Mouse (Mus musculus) neural tube, embryonic 14.5 days (tissue): ENCODE results near the gene Scrt2. TPM values are rescaled to one million over a fixed set of nuclear protein-coding genes. Genes with fewer than 3 reads are reported as not detected.
"Not testable (repeated sequence)": the region's sequence is repeated elsewhere in the genome, so short reads cannot be mapped to it uniquely, and the experiment has no call there.

Source experiments
- ATAC-seq: fragments of 200-750 bp; cut with Nextera tagmentation; 2 replicates; pipeline ENCODE4 v1.8.0; 2017; ENCODE audit warnings: low read depth, mild to moderate bottlenecking, moderate TSS enrichment, moderate library complexity
- H3K27ac ChIP-seq: fragments of 300-500 bp; sonication (generic); 2 replicates; pipeline ENCODE4 v1.5.1; 2014; ENCODE audit warnings: low read depth, mild to moderate bottlenecking, control low read depth, low read length, moderate library complexity, mixed read lengths
- H3K27me3 ChIP-seq: fragments of 300-500 bp; sonication (generic); 2 replicates; pipeline ENCODE4 v1.6.1; 2014; ENCODE audit warnings: low read length; ENCODE audit not compliant: control insufficient read depth, insufficient read depth
- H3K36me3 ChIP-seq: fragments of 300-500 bp; sonication (generic); 2 replicates; pipeline ENCODE4 v1.6.1; 2014; ENCODE audit warnings: low read length, mixed read lengths; ENCODE audit not compliant: control insufficient read depth, insufficient read depth
- H3K4me1 ChIP-seq: fragments of 300-500 bp; sonication (generic); 2 replicates; pipeline ENCODE4 v1.6.1; 2014; ENCODE audit warnings: low read length; ENCODE audit not compliant: control insufficient read depth, insufficient read depth
- H3K4me2 ChIP-seq: fragments of 300-500 bp; sonication (generic); 2 replicates; pipeline ENCODE4 v1.6.1; 2014; ENCODE audit warnings: mild to moderate bottlenecking, low read depth, low read length, control low read depth
- H3K4me3 ChIP-seq: fragments of 300-500 bp; sonication (generic); 2 replicates; pipeline ENCODE4 v1.5.1; 2014; ENCODE audit warnings: low read depth, low read length, control low read depth, mixed read lengths
- H3K9ac ChIP-seq: fragments of 300-500 bp; sonication (generic); replicated peaks from 2 replicates; pipeline ENCODE4 v1.6.1; 2014; ENCODE audit warnings: low read depth, mild to moderate bottlenecking, control low read depth, low read length, mixed read lengths
- H3K9me3 ChIP-seq: fragments of 300-500 bp; sonication (generic); 2 replicates; pipeline ENCODE4 v1.6.1; 2016; ENCODE audit warnings: low read length; ENCODE audit not compliant: control insufficient read depth
- WGBS: fragments of 180-500 bp; shearing (Covaris S2); extraction: QIAGEN DNeasy Blood & Tissue Kit; methylation state at CpG from one replicate; pipeline ENCODE4 v1.1.7; 2014; 5-methylcytosine and 5-hydroxymethylcytosine counted together
- polyA plus RNA-seq: library from polyadenylated mRNA; unstranded; fragments of >200 nt; fragmentation: Nextera tagmentation; extraction: Ambion mirVana; gene quantifications from 2 replicates; pipeline ENCODE4 v1.2.1, GENCODE M21; 2014

The Scrt2 gene
- polyA plus RNA-seq, 1 experiment from 2014 or later, result 15.7 TPM

DNA sequence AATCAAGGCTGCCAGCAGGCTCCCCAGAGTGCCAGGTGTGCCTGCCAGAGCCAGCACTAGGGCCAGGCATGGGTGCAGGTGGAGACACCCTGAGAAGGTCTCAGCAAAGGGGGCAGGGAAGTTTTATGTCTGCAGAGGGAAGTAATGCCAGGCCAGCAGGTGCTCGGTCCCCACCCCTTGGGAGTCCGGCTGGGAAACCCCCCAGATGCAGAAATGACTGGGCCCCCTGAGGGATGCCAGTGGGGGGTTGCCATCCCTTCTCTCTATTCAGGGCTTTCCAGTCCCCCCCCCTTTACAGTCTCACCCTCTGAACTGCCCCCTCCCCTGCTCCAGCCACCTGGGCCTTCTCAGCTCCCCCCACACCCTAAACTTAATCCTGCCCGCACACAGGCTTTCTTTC lies 29.3 kb upstream of the Scrt2 start:
- Histone ChIP-seq H3K9ac (no peak overlapping the region), H3K9me3 (no peaks in the 10 kb centered on the region)
- 39% methylated on average over 3 of the region's 3 CpGs for WGBS

GRCm38 (mm10) chr2:152055406-152055805 lies 25.9 kb upstream of the Scrt2 start:
- no peak for ATAC-seq
- Histone ChIP-seq H3K36me3 (no peaks in the 10 kb centered on the region), H3K27me3 (no peaks in the 10 kb centered on the region), H3K9me3 (no peaks in the 10 kb centered on the region), H3K27ac (no peak overlapping the region), H3K4me3 (no peak overlapping the region), H3K9ac (no peak overlapping the region), H3K4me1 (peaks cover 18% of the 10 kb centered on the region; the same call in 1 of the 2 replicates), H3K4me2 (no peak overlapping the region)
- 74% methylated on average over 1 of the region's 1 CpGs for WGBS

More for the DNA sequence above, 29.3 kb upstream of the Scrt2 start:
- Histone ChIP-seq H3K4me2 (no peak overlapping the region), H3K36me3 (no peaks in the 10 kb centered on the region), H3K27me3 (no peaks in the 10 kb centered on the region), H3K4me3 (no peak overlapping the region), H3K27ac (0 out of 2 replicates have a peak overlapping the region, but pooled peaks have one; percentile 48), H3K4me1 (peaks cover 50% of the 10 kb centered on the region)
- ATAC-seq, result no peak

GRCm38 (mm10) chr2:152056368-152057251 lies 24.7 kb upstream of the Scrt2 start:
- H3K36me3 ChIP-seq, result no peaks in the 10 kb centered on the region
- WGBS, result 47% methylated on average over 22 of the region's 22 CpGs
- H3K27me3 ChIP-seq, result no peaks in the 10 kb centered on the region
- no peak overlapping the region for H3K4me2 ChIP-seq
- no peak overlapping the region for H3K9ac ChIP-seq
- peak; percentile 19; the same call in 1 of the 2 replicates for ATAC-seq
- no peaks in the 10 kb centered on the region for H3K9me3 ChIP-seq
- 0 out of 2 replicates have a peak, but pooled peaks cover 8% of the 10 kb centered on the region for H3K4me1 ChIP-seq
- H3K27ac ChIP-seq, result no peak overlapping the region
- no peak overlapping the region for H3K4me3 ChIP-seq

- H3K4me2 ChIP-seq, result no peak overlapping the region
- no peak overlapping the region for H3K27ac ChIP-seq
- no peak for ATAC-seq
- no peaks in the 10 kb centered on the region for H3K9me3 ChIP-seq
- H3K4me3 ChIP-seq, result no peak overlapping the region
- H3K36me3 ChIP-seq, result no peaks in the 10 kb centered on the region
- H3K27me3 ChIP-seq, result no peaks in the 10 kb centered on the region
- no peak overlapping the region for H3K9ac ChIP-seq
- H3K4me1 ChIP-seq, result 0 out of 2 replicates have a peak, but pooled peaks cover 8% of the 10 kb centered on the region
- 69% methylated on average over 9 of the region's 9 CpGs for WGBS
Observed at GRCm38 (mm10) chr2:152057252-152057563, 24.1 kb upstream of the Scrt2 start.

GRCm38 (mm10) chr2:152062817-152063216 lies 18.5 kb upstream of the Scrt2 start:
- H3K9ac ChIP-seq, H3K27ac ChIP-seq, H3K4me2 ChIP-seq, H3K36me3 ChIP-seq, H3K4me3 ChIP-seq, H3K9me3 ChIP-seq, ATAC-seq, H3K4me1 ChIP-seq, H3K27me3 ChIP-seq: not testable (repeated sequence)
- 97% methylated on average over 3 of the region's 3 CpGs for WGBS

DNA sequence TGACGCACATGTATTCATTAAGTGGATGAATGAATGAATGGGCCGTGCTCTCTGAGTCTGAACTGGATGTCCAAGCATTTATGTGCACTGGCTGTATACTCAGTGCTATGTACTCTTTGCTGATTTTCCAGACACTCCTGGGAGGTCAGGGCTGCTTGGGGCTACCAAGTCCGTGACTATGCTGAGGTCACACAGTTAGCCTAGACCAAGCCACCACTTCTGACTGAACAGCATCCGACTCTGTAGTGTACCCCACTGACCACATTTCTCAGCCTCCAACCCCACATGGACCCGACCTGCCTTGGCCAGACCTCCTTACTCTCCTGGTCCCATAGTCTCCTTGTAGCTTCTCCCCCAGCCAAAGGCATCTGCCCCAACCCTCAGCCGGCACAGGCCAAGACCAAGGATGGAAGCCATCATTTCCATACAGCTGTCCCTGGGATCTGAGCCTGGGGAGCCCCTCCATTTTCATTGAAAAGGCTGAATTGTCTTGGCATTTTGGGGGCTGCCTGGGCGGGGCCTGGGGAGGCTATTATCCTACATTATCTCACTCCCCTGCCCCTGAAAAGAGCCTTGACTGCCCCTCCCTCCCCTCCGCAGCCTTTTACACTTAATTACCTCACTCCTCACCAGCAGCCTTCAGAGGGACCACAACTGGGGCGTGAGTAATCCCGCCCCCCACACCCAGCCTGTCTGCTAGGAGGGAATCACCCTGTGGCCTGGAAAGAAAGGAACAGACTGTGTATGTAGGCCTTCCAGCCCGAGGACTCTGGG lies 12.5 kb upstream of the Scrt2 start:
- Histone ChIP-seq H3K27ac (peak overlapping the region; percentile 52), H3K4me1 (peaks cover 4% of the 10 kb centered on the region; the same call in 1 of the 2 replicates), H3K27me3 (no peaks in the 10 kb centered on the region), H3K9ac (peak overlapping the region; percentile 42; the same call in 1 of the 2 replicates), H3K9me3 (no peaks in the 10 kb centered on the region), H3K4me2 (no peak overlapping the region), H3K36me3 (no peaks in the 10 kb centered on the region), H3K4me3 (no peak overlapping the region)
- 20% methylated on average over 11 of the region's 11 CpGs for WGBS
- ATAC-seq, result peak; percentile 82

GRCm38 (mm10) chr2:152069434-152069786 lies 11.9 kb upstream of the Scrt2 start:
- H3K4me2 ChIP-seq, result no peak overlapping the region
- H3K9ac ChIP-seq, result peak overlapping the region; percentile 42; the same call in 1 of the 2 replicates
- 0 out of 2 replicates have a peak, but pooled peaks have one; percentile 4 for ATAC-seq

GRCm38 (mm10) chr2:152069941-152070340 lies 11.4 kb upstream of the Scrt2 start:
- WGBS, result 43% methylated on average over 2 of the region's 2 CpGs
- H3K27ac ChIP-seq, result peak overlapping the region; percentile 52

More at GRCm38 (mm10) chr2:152069434-152069786, 11.9 kb upstream of the Scrt2 start:
- Histone ChIP-seq H3K27ac (peak overlapping the region; percentile 52), H3K36me3 (no peaks in the 10 kb centered on the region), H3K27me3 (no peaks in the 10 kb centered on the region), H3K9me3 (no peaks in the 10 kb centered on the region), H3K4me1 (peaks cover 4% of the 10 kb centered on the region; the same call in 1 of the 2 replicates), H3K4me3 (no peak overlapping the region)
- WGBS, result 37% methylated on average over 9 of the region's 9 CpGs

More at GRCm38 (mm10) chr2:152069941-152070340, 11.4 kb upstream of the Scrt2 start:
- peaks cover 4% of the 10 kb centered on the region; the same call in 1 of the 2 replicates for H3K4me1 ChIP-seq
- no peaks in the 10 kb centered on the region for H3K27me3 ChIP-seq
- H3K36me3 ChIP-seq, result no peaks in the 10 kb centered on the region
- no peak overlapping the region for H3K4me2 ChIP-seq
- H3K9me3 ChIP-seq, result no peaks in the 10 kb centered on the region
- H3K9ac ChIP-seq, result no peak overlapping the region
- peak; percentile 26; the same call in 1 of the 2 replicates for ATAC-seq
- no peak overlapping the region for H3K4me3 ChIP-seq
